Mouse (Mus musculus) liver, embryonic 14.5 days (tissue): Measurements from ENCODE around the gene Zfp386.

Experiments
- CTCF ChIP-seq: IDR thresholded peaks from 2 replicates; pipeline ENCODE4 v1.5.1; 2016; ENCODE audit warnings: antibody characterized with exemption, low read depth, control low read depth
- EP300 ChIP-seq: IDR thresholded peaks from 2 replicates; pipeline ENCODE4 v1.6.1; 2016; ENCODE audit warnings: antibody characterized with exemption, low read depth

DNA sequence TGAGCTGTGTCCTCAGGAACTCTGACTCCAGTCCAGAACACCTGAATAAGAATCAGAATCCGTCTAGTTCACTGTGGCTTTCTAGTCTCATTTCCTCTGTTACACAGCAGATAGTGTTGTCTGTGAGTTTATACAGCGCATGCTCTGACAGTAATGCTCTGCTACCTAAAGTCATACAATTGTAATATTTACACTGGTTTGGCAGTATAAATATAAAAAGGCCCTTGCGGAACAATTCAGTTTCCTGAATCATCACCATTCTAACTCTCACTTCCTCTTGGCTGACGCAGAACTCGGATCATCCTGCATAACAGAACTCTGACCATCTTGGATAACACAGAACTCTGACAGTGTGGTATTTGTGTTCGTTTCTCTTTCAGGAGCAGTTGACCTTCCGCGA, 6.8 kb downstream of the Zfp386 start:
- TF ChIP-seq EP300 (no peak), CTCF (no peak)
